Comparison of ENCODE assay signal across 20 mouse cellular contexts in genomic region chr13:28805302-28805701, GRCm38 (mm10).
"Had no signal": no experiment of that assay in that cellular context is flagged by ENCODE, and none has a peak within 500 bp of the region (broad histone marks: within the 10 kb centered on the region; RNA-seq: fewer than 3 reads in every experiment).

No protein-coding gene starts in this region.

- H3K9ac ChIP-seq: limb, embryonic 13.5 days; liver, embryonic 12.5 days; liver, embryonic 15.5 days; midbrain, embryonic 12.5 days; midbrain, embryonic 15.5 days; neural tube, embryonic 13.5 days had no signal

- H3K27ac ChIP-seq: limb, embryonic 10.5 days; limb, embryonic 13.5 days; liver, embryonic 12.5 days; liver, embryonic 15.5 days; midbrain, embryonic 12.5 days; midbrain, embryonic 15.5 days; neural tube, embryonic 13.5 days had no signal

- H3K4me3 ChIP-seq: limb, embryonic 10.5 days; limb, embryonic 13.5 days; liver, embryonic 12.5 days; liver, embryonic 15.5 days; midbrain, embryonic 12.5 days; midbrain, embryonic 15.5 days; myocyte; neural tube, embryonic 13.5 days had no signal

- H3K4me1 ChIP-seq: liver, embryonic 12.5 days; liver, embryonic 15.5 days had no signal

- H3K4me2 ChIP-seq: limb, embryonic 13.5 days; liver, embryonic 12.5 days; liver, embryonic 15.5 days; midbrain, embryonic 12.5 days; midbrain, embryonic 15.5 days; neural tube, embryonic 13.5 days had no signal

- ATAC-seq: liver, embryonic 12.5 days; lung, postnatal 0 days; midbrain, embryonic 15.5 days had no signal

- DNase-seq: kidney, adult 18-20 months; kidney, adult 9 months; kidney, postnatal 14 days; kidney, postnatal 4 days; liver; lung, adult 2 months; lung, postnatal 36 days; retina, postnatal 1 day; right cerebral cortex, postnatal 25 days; thymus, adult 18-20 months; thymus, postnatal 36 days had no signal

- H3K36me3 ChIP-seq: limb, embryonic 10.5 days; limb, embryonic 13.5 days; liver, embryonic 12.5 days; liver, embryonic 15.5 days; midbrain, embryonic 12.5 days; midbrain, embryonic 15.5 days; neural tube, embryonic 13.5 days had no signal

- H3K27me3 ChIP-seq: limb, embryonic 13.5 days; liver, embryonic 12.5 days; liver, embryonic 15.5 days; midbrain, embryonic 12.5 days; midbrain, embryonic 15.5 days; neural tube, embryonic 13.5 days had no signal

- H3K9me3 ChIP-seq: limb, embryonic 10.5 days; limb, embryonic 13.5 days; liver, embryonic 12.5 days; liver, embryonic 15.5 days; midbrain, embryonic 12.5 days; midbrain, embryonic 15.5 days; neural tube, embryonic 13.5 days had no signal
